Mouse (Mus musculus) hindbrain, embryonic 11.5 days (tissue): ENCODE measurements around the gene Abca5. TPM values are rescaled to one million over a fixed set of nuclear protein-coding genes. Genes with fewer than 3 reads are reported as not detected.

ENCODE experiments used
- ATAC-seq: fragments of 200-750 bp; cut with Nextera tagmentation; 2 replicates; pipeline ENCODE4 v1.8.0; 2017; ENCODE audit warnings: mild to moderate bottlenecking, moderate TSS enrichment, moderate library complexity; ENCODE audit not compliant: low FRiP score
- DNase-seq: peaks from one replicate; pipeline ENCODE4 v3.0.0-alpha.2; 2015; ENCODE audit warnings: low spot score
- H3K27ac ChIP-seq: fragments of 300-500 bp; sonication (generic); 2 replicates; pipeline ENCODE4 v1.5.1; 2014; ENCODE audit warnings: mild to moderate bottlenecking, low read depth, low read length
- H3K27me3 ChIP-seq: fragments of 300-500 bp; sonication (generic); 2 replicates; pipeline ENCODE4 v1.6.1; 2014; ENCODE audit warnings: mild to moderate bottlenecking, low read length, moderate library complexity, mixed read lengths; ENCODE audit not compliant: control insufficient read depth, insufficient read depth
- H3K36me3 ChIP-seq: fragments of 300-500 bp; sonication (generic); 2 replicates; pipeline ENCODE4 v1.6.1; 2014; ENCODE audit warnings: mild to moderate bottlenecking, low read length, moderate library complexity, mixed read lengths; ENCODE audit not compliant: control insufficient read depth, insufficient read depth
- H3K4me1 ChIP-seq: fragments of 300-500 bp; sonication (generic); replicated peaks from 2 replicates; pipeline ENCODE4 v1.6.1; 2014; ENCODE audit warnings: low read length, mixed read lengths; ENCODE audit not compliant: control insufficient read depth, insufficient read depth
- H3K4me2 ChIP-seq: fragments of 300-500 bp; sonication (generic); replicated peaks from 2 replicates; pipeline ENCODE4 v1.6.1; 2014; ENCODE audit warnings: mild to moderate bottlenecking, low read depth, low read length
- H3K4me3 ChIP-seq: fragments of 300-500 bp; sonication (generic); 2 replicates; pipeline ENCODE4 v1.5.1; 2014; ENCODE audit warnings: low read depth, low read length
- H3K9ac ChIP-seq: fragments of 300-500 bp; sonication (generic); 2 replicates; pipeline ENCODE4 v1.6.1; 2014; ENCODE audit warnings: low read depth, low read length
- H3K9me3 ChIP-seq: fragments of 300-500 bp; sonication (generic); 2 replicates; pipeline ENCODE4 v1.6.1; 2016; ENCODE audit warnings: low read length; ENCODE audit not compliant: control insufficient read depth
- WGBS: fragments of 180-500 bp; shearing (Covaris S2); extraction: QIAGEN DNeasy Blood & Tissue Kit; methylation state at CpG from one replicate; pipeline ENCODE4 v1.1.7; 2014; 5-methylcytosine and 5-hydroxymethylcytosine counted together
- polyA plus RNA-seq: library from polyadenylated mRNA; unstranded; fragments of >200 nt; fragmentation: Nextera tagmentation; extraction: Ambion mirVana; gene quantifications from 2 replicates; pipeline ENCODE4 v1.2.1, GENCODE M21; 2014

Gene Abca5
- polyA plus RNA-seq, 1 experiment from 2014 or later = 6.5 TPM

DNA sequence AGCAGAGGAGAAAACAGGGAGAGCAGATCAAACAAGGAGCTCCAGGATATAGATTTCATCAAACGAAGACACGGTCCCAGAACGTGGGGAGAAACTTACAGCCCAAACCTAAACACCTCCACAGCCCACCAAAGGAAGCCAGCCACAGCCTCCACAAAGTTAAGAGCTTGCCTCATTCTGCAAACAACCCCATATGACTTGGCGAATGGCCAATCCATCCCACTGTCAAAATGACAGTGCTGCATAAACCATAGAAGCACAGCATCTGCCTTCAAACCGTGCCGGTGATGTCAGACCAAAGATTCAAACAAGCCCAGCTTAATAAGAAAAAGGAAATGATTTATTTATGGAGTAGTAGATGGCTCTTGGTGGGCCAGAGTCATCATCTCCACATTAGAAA is 7.4 kb downstream of the Abca5 start:
- no peaks in the 10 kb centered on the region for H3K27me3 ChIP-seq
- H3K4me2 ChIP-seq = no peak overlapping the region
- H3K4me1 ChIP-seq = no peaks in the 10 kb centered on the region
- H3K36me3 ChIP-seq = no peaks in the 10 kb centered on the region
- H3K4me3 ChIP-seq = no peak overlapping the region
- 87% methylated on average over 6 of the region's 6 CpGs for WGBS
- DNase-seq (no peak), ATAC-seq (no peak)
- no peak overlapping the region for H3K27ac ChIP-seq
- no peak overlapping the region for H3K9ac ChIP-seq
- H3K9me3 ChIP-seq = no peaks in the 10 kb centered on the region

DNA sequence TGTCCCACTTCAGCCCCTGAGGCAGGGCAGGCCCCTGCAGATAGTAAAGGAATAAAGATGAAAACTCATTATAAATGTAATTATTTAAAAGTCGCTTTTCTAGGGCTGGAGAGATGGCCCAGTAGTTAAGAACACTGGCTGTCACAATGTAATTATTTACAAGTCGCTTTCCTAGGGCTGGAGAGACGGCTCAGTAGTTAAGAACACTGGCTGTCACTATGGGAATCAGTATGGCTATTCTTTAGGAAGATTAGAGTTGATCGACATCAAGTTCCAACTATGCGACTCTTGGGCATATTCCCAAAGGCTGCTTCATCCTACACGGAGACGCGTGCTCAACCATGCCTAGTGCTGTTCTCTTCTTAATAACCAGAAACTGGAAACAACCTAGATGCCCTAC is 15.2 kb downstream of the Abca5 start:
- no peak overlapping the region for H3K4me3 ChIP-seq
- DNase-seq = no peak
- no peak for ATAC-seq
- H3K36me3 ChIP-seq = no peaks in the 10 kb centered on the region
- no peaks in the 10 kb centered on the region for H3K9me3 ChIP-seq
- no peaks in the 10 kb centered on the region for H3K27me3 ChIP-seq
- WGBS = 63% methylated on average over 8 of the region's 8 CpGs
- H3K4me1 ChIP-seq = no peaks in the 10 kb centered on the region
- H3K9ac ChIP-seq = no peak overlapping the region
- no peak overlapping the region for H3K27ac ChIP-seq
- no peak overlapping the region for H3K4me2 ChIP-seq

DNA sequence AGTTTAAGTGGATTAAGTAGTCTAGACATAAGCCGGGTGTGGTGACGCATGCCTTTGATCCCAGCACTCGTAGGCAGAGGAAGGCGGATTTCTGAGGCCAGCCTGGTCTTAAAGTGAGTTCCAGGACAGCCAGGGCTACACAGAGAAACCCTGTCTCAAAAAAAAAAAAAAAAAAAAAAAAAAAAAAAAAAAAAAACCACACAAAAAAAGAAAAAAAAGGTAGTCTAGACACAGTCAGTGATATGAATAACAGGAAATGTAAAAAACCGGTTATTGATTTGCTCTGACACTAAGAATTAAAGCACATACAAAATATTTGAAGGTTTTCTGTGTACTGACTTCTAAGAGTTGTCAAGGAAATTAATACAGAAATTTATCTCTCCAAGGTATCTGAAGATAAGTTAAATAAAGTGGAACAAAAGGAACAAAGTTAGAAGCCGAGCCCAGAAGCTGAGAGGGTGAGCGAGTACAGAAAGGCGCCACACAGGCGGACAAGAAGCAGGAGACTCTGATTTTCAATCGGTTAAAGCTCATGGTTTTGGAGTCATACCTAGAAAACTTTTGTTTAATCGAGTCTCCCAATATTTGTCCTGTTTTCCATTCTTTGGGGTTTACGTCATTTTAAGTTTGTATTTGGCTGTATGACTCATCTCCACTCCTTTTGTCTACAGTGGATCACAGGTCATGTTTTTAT is 30.9 kb downstream of the Abca5 start:
- DNase-seq (no peak), ATAC-seq (no peak)
- no peaks in the 10 kb centered on the region for H3K9me3 ChIP-seq
- H3K4me1 ChIP-seq = no peaks in the 10 kb centered on the region
- 91% methylated on average over 12 of the region's 12 CpGs for WGBS
- no peak overlapping the region for H3K9ac ChIP-seq
- H3K4me2 ChIP-seq = no peak overlapping the region
- H3K36me3 ChIP-seq = no peaks in the 10 kb centered on the region
- H3K27ac ChIP-seq = no peak overlapping the region
- H3K4me3 ChIP-seq = no peak overlapping the region
- no peaks in the 10 kb centered on the region for H3K27me3 ChIP-seq

DNA sequence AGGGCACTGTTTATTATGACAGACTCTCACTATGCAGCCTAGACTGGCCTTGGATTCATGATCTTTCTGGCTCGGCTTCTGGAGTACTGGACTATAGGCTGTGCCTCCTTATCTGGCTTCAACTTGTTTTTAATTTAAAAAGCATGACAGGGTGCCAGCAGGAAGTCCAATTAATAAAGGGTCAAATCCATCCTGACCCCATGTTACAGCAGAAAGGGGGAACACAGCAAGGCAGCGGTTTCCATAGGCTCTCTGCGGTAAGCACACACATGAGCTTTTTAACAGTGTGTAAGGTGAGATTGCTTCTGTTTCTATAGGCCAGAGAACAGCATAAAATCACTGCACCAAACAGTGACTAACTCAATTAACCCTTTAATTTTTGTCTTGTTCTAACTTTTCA is 34.1 kb downstream of the Abca5 start:
- Histone ChIP-seq H3K9ac (no peak overlapping the region), H3K27ac (no peak overlapping the region), H3K9me3 (no peaks in the 10 kb centered on the region), H3K36me3 (no peaks in the 10 kb centered on the region), H3K4me1 (no peaks in the 10 kb centered on the region), H3K4me3 (no peak overlapping the region), H3K4me2 (no peak overlapping the region), H3K27me3 (no peaks in the 10 kb centered on the region)
- ATAC-seq (no peak), DNase-seq (peak; percentile 7)
- 41% methylated on average over 3 of the region's 3 CpGs for WGBS

DNA sequence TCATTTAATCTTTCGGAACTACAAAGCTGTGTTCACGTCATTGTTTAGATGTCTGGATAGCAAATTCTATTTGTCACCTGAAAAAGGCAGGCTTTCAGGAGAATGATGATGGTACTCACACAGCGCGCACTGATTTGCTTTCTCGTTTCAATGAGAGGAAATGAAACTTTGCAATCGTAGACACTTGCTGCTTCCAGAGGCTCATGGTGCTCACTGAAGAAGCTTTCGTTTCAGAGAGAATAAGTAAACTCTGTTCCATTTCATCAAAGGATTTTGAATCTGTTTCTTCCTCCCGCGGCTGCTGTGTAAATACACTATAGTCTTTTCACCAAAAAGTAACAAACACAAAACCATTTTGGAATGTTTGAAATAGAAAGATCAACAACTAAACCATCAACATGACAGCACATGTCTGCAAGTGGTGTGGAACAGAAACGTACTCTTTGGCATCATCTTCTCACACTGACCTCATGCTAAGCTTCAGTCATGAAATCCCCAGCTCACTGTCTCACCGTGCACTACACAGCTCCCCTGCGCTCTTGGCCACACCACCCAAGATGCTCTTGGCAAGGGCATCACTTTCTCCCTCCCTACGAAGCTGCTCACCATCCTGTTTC is 39.5 kb downstream of the Abca5 start:
- Histone ChIP-seq H3K27me3 (no peaks in the 10 kb centered on the region), H3K27ac (no peak overlapping the region), H3K9me3 (no peaks in the 10 kb centered on the region), H3K9ac (no peak overlapping the region), H3K4me2 (no peak overlapping the region), H3K4me1 (no peaks in the 10 kb centered on the region), H3K36me3 (no peaks in the 10 kb centered on the region), H3K4me3 (no peak overlapping the region)
- DNase-seq (no peak), ATAC-seq (no peak)
- 87% methylated on average over 13 of the region's 13 CpGs for WGBS

DNA sequence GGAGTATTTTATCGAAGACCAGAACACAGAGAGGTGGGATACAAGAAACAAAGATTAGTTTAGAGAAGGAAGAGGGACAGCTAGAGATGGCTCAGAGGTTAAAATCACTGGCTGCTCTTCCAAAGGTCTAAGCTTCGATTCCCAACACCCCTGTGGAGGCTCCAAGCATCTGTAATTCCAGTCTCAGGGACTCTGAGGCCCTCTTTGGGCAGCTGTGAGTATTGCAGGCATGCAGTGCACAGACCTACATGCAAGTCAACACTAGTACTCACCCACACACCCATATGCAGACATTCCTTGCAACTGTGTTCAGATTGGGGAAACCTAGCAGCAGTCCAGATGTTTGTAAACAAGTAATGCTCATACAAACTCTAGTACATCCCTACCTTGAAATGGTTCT is 46.9 kb downstream of the Abca5 start:
- H3K4me3 ChIP-seq = no peak overlapping the region
- H3K27ac ChIP-seq = no peak overlapping the region
- WGBS = 81% methylated on average over 2 of the region's 2 CpGs
- H3K4me2 ChIP-seq = no peak overlapping the region
- H3K4me1 ChIP-seq = no peaks in the 10 kb centered on the region
- no peaks in the 10 kb centered on the region for H3K9me3 ChIP-seq
- no peaks in the 10 kb centered on the region for H3K36me3 ChIP-seq
- no peaks in the 10 kb centered on the region for H3K27me3 ChIP-seq
- no peak for ATAC-seq
- DNase-seq = no peak
- no peak overlapping the region for H3K9ac ChIP-seq

DNA sequence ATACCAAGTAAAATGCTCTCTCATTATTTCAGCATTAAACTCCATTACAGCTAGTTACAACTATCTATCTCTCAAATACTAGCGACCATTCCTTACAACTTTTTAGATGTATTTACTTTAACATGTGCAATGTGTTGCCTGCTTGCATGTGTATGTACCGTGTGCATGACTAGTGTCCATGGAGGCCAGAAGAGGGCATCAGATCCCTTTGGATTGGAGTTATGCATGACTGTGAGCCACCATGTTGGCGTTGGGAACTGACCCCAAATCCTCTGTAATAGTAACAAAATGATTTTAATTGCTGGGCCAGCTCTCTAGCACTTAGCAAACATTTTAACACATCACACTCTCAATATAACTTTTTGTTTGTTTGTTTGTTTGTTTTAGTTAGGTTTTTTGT is 49.1 kb downstream of the Abca5 start:
- Histone ChIP-seq H3K4me1 (no peaks in the 10 kb centered on the region), H3K4me2 (no peak overlapping the region), H3K9ac (no peak overlapping the region), H3K9me3 (no peaks in the 10 kb centered on the region), H3K27ac (no peak overlapping the region), H3K27me3 (no peaks in the 10 kb centered on the region), H3K36me3 (no peaks in the 10 kb centered on the region), H3K4me3 (no peak overlapping the region)
- ATAC-seq (no peak), DNase-seq (no peak)
- WGBS = 78% methylated on average over 3 of the region's 3 CpGs

DNA sequence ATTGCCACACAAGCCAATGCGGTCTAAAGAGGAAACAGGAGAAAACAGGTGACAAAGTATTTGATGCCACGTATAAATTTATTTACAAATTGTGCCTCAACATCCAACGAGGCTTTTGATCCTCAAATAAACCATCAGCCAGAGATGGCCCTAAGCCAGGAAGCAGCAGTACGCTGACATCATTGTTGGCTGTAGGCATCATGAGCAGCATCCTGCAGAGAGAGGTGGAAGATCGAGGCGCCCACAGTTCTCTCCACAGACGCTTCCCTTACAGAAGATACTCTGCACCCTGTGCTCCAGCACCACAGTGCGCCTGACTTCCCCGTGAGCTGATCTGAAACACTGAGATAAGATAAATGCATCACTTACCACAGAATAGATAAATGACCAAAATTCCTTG is 49.8 kb downstream of the Abca5 start:
- Histone ChIP-seq H3K9ac (no peak overlapping the region), H3K27ac (no peak overlapping the region), H3K36me3 (no peaks in the 10 kb centered on the region), H3K27me3 (no peaks in the 10 kb centered on the region), H3K4me2 (no peak overlapping the region), H3K4me1 (no peaks in the 10 kb centered on the region), H3K4me3 (no peak overlapping the region), H3K9me3 (no peaks in the 10 kb centered on the region)
- ATAC-seq (no peak), DNase-seq (no peak)
- 80% methylated on average over 9 of the region's 9 CpGs for WGBS

DNA sequence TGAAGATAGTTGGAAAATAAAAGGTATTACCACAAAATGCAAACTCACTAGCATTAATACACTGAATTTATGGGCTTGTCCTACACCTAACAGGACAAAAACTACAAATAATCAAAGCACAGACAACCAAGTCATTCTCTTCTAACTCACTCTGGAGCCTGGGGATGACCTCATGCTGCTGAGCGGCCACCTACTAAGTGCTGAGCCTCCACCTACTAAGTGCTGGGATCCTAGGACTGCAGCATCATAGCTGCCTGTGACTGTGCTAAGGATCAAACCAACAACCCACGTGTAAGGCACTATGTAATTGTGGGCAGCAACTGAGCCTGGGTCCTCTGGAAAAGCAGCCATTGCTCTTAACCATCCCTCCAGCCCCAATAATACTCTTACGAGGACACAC is 51.2 kb downstream of the Abca5 start:
- Histone ChIP-seq H3K27me3 (no peaks in the 10 kb centered on the region), H3K4me1 (no peaks in the 10 kb centered on the region), H3K9me3 (no peaks in the 10 kb centered on the region), H3K4me2 (no peak overlapping the region), H3K9ac (no peak overlapping the region), H3K27ac (no peak overlapping the region), H3K4me3 (no peak overlapping the region), H3K36me3 (no peaks in the 10 kb centered on the region)
- ATAC-seq (no peak), DNase-seq (no peak)
- 79% methylated on average over 3 of the region's 3 CpGs for WGBS
